In the genomic region with DNA sequence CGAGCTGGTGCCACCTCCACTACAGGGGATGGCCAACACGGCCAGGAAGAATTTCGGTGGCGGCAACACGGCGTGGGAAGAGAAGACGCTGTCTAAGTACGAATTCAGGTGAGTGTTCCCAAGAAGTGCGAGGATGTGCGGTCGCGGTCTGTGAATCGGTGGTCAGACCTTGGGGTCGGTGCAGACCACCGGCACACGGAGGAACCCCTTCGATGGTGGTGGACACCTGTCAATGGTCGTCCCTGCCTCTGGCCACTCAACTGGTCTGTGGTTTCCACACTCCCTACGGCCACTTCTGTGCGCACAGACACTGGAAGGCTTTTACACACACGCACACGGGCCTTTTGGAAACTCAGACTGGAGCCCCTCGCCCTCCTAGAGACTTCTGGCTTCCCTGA, we compare ENCODE assay signal across 8 mouse cellular contexts. TPM values are rescaled to one million over a fixed set of nuclear protein-coding genes. Genes with fewer than 3 reads are reported as not detected.
DNase-seq lines count a peak whose midpoint lies in the region; ATAC-seq and TF ChIP-seq lines count a peak whose summit lies in the region.

No protein-coding gene starts in this region.

- peak overlapping the region; percentile 82 for H3K4me3 ChIP-seq in lung, embryonic 14.5 days (ENCODE audit: low read depth, low read length)
- peak overlapping the region; percentile 78 for H3K4me3 ChIP-seq in embryonic facial prominence, embryonic 10.5 days
- H3K4me3 ChIP-seq in hindbrain, postnatal 0 days (ENCODE audit: low read length): peak overlapping the region; percentile 86
- H3K4me3 ChIP-seq in neural tube, embryonic 12.5 days: peak overlapping the region; percentile 94

- H3K27ac ChIP-seq in lung, embryonic 14.5 days (ENCODE audit: low read depth): no peak overlapping the region
- H3K27ac ChIP-seq in embryonic facial prominence, embryonic 10.5 days (replicated peaks): peak overlapping the region; percentile 85
- peak overlapping the region; percentile 69; the same call in 1 of the 2 replicates for H3K27ac ChIP-seq in hindbrain, postnatal 0 days
- no peak overlapping the region for H3K27ac ChIP-seq in neural tube, embryonic 12.5 days

- ATAC-seq in lung, embryonic 14.5 days (ENCODE audit: insufficient read depth): no peak
- ATAC-seq in hindbrain, postnatal 0 days: no peak
- ATAC-seq in neural tube, embryonic 12.5 days (ENCODE audit: low FRiP score, low read depth): no peak
- no peak for ATAC-seq in megakaryocyte-erythroid progenitor cell, adult 5-6 weeks (replicated peaks; ENCODE audit: low FRiP score, low TSS enrichment, poor library complexity, severe bottlenecking)

- peak overlapping the region; percentile 92 for H3K4me2 ChIP-seq in lung, embryonic 14.5 days
- H3K4me2 ChIP-seq in hindbrain, postnatal 0 days (ENCODE audit: low read depth, low read length): peak overlapping the region; percentile 84
- H3K4me2 ChIP-seq in neural tube, embryonic 12.5 days (replicated peaks): peak overlapping the region; percentile 94

- H3K9ac ChIP-seq in lung, embryonic 14.5 days: peak overlapping the region; percentile 85
- peak overlapping the region; percentile 72 for H3K9ac ChIP-seq in hindbrain, postnatal 0 days (replicated peaks; ENCODE audit: low read length)
- H3K9ac ChIP-seq in neural tube, embryonic 12.5 days: peak overlapping the region; percentile 79

- H3K27me3 ChIP-seq in lung, embryonic 14.5 days (ENCODE audit: insufficient read depth, low read length): no peaks in the 10 kb centered on the region
- H3K27me3 ChIP-seq in embryonic facial prominence, embryonic 10.5 days (replicated peaks; ENCODE audit: low read depth, poor library complexity, severe bottlenecking): no peaks in the 10 kb centered on the region
- no peaks in the 10 kb centered on the region for H3K27me3 ChIP-seq in hindbrain, postnatal 0 days (ENCODE audit: insufficient read depth, low read length)
- H3K27me3 ChIP-seq in neural tube, embryonic 12.5 days (replicated peaks): no peaks in the 10 kb centered on the region

- H3K9me3 ChIP-seq in lung, embryonic 14.5 days (ENCODE audit: low read depth, low read length): no peaks in the 10 kb centered on the region
- no peaks in the 10 kb centered on the region for H3K9me3 ChIP-seq in embryonic facial prominence, embryonic 10.5 days
- H3K9me3 ChIP-seq in hindbrain, postnatal 0 days (ENCODE audit: low read length): no peaks in the 10 kb centered on the region
- H3K9me3 ChIP-seq in neural tube, embryonic 12.5 days: no peaks in the 10 kb centered on the region

- no peak for DNase-seq in lung, embryonic 14.5 days
- no peak for DNase-seq in lung, postnatal 36 days
- DNase-seq in embryonic facial prominence, embryonic 10.5 days (ENCODE audit: low spot score): no peak
- DNase-seq in hindbrain, postnatal 0 days (ENCODE audit: low spot score): no peak
- DNase-seq in ovary, postnatal 36 days (ENCODE audit: low spot score): no peak
- DNase-seq in cerebellum, adult 11-12 months: no peak

- TF ChIP-seq CTCF in lung, embryonic 14.5 days (IDR thresholded peaks at IDR 0.05; ENCODE audit: low read depth): no peak
- TF ChIP-seq CTCF in hindbrain, postnatal 0 days (IDR thresholded peaks at IDR 0.05; ENCODE audit: low read depth): no peak

- peaks cover 49% of the 10 kb centered on the region for H3K36me3 ChIP-seq in lung, embryonic 14.5 days (ENCODE audit: insufficient read depth)
- H3K36me3 ChIP-seq in embryonic facial prominence, embryonic 10.5 days (replicated peaks): peaks cover 61% of the 10 kb centered on the region
- peaks cover 26% of the 10 kb centered on the region; the same call in 1 of the 2 replicates for H3K36me3 ChIP-seq in hindbrain, postnatal 0 days (ENCODE audit: insufficient read depth, low read length)
- H3K36me3 ChIP-seq in neural tube, embryonic 12.5 days: peaks cover 50% of the 10 kb centered on the region

- H3K4me1 ChIP-seq in lung, embryonic 14.5 days (ENCODE audit: insufficient read depth): 0 out of 2 replicates have a peak, but pooled peaks cover 8% of the 10 kb centered on the region
- H3K4me1 ChIP-seq in embryonic facial prominence, embryonic 10.5 days: peaks cover 19% of the 10 kb centered on the region
- peaks cover 16% of the 10 kb centered on the region for H3K4me1 ChIP-seq in hindbrain, postnatal 0 days (ENCODE audit: insufficient read depth, low read length)
- H3K4me1 ChIP-seq in neural tube, embryonic 12.5 days: peaks cover 19% of the 10 kb centered on the region

- 1% methylated on average over 23 of the region's 23 CpGs for WGBS in lung, embryonic 14.5 days
- WGBS in embryonic facial prominence, embryonic 10.5 days: 2% methylated on average over 23 of the region's 23 CpGs
- WGBS in hindbrain, postnatal 0 days: under 1% methylated on average over 23 of the region's 23 CpGs
- under 1% methylated on average over 23 of the region's 23 CpGs for WGBS in neural tube, embryonic 12.5 days

RNA-seq across cellular contexts. Expression of a gene that starts 0.5 kb away (rescaled TPM):
- 93.8 and 97.9 TPM in 2 replicates for polyA plus RNA-seq in lung, embryonic 14.5 days (2014; fragmentation: Nextera tagmentation; extraction: Ambion mirVana)
- polyA plus RNA-seq in embryonic facial prominence, embryonic 10.5 days (2016; fragmentation: Nextera tagmentation; extraction: Ambion mirVana): 92.2 and 93.9 TPM in 2 replicates
- total RNA-seq in hindbrain, postnatal 0 days (2014; rRNA removed): 15.9 and 18.9 TPM in 2 replicates
- 38.9 and 40.1 TPM in 2 replicates for polyA plus RNA-seq in hindbrain, postnatal 0 days (2015; fragmentation: Nextera tagmentation; extraction: Ambion mirVana)
- 62.8 and 65.2 TPM in 2 replicates for polyA plus RNA-seq in neural tube, embryonic 12.5 days (2016; fragmentation: Nextera tagmentation; extraction: Ambion mirVana)
- total RNA-seq in megakaryocyte-erythroid progenitor cell, adult 5-6 weeks (2014; fragmentation: Nextera tagmentation): 24.8 and 29.7 TPM in 2 replicates
- total RNA-seq in megakaryocyte-erythroid progenitor cell, adult 5-6 weeks (2017): 47.8 and 50.9 TPM in 2 replicates

RNA-seq across cellular contexts. Expression of a gene that starts 0.8 kb away (rescaled TPM):
- polyA plus RNA-seq in lung, embryonic 14.5 days (2014; fragmentation: Nextera tagmentation; extraction: Ambion mirVana): 13.3 and 15.0 TPM in 2 replicates
- polyA plus RNA-seq in embryonic facial prominence, embryonic 10.5 days (2016; fragmentation: Nextera tagmentation; extraction: Ambion mirVana): 10.9 and 12.5 TPM in 2 replicates
- 12.7 and 17.4 TPM in 2 replicates for total RNA-seq in hindbrain, postnatal 0 days (2014; rRNA removed)
- polyA plus RNA-seq in hindbrain, postnatal 0 days (2015; fragmentation: Nextera tagmentation; extraction: Ambion mirVana): 6.3 and 7.2 TPM in 2 replicates
- 7.6 and 9.9 TPM in 2 replicates for polyA plus RNA-seq in neural tube, embryonic 12.5 days (2016; fragmentation: Nextera tagmentation; extraction: Ambion mirVana)
- 2.8 and 8.3 TPM in 2 replicates for total RNA-seq in megakaryocyte-erythroid progenitor cell, adult 5-6 weeks (2014; fragmentation: Nextera tagmentation)
- total RNA-seq in megakaryocyte-erythroid progenitor cell, adult 5-6 weeks (2017): 3.3 and 5.2 TPM in 2 replicates

RNA-seq across cellular contexts. Expression of a gene that starts 42.1 kb away (rescaled TPM):
- polyA plus RNA-seq in lung, embryonic 14.5 days (2014; fragmentation: Nextera tagmentation; extraction: Ambion mirVana): 48.6 TPM in 2 replicates
- polyA plus RNA-seq in embryonic facial prominence, embryonic 10.5 days (2016; fragmentation: Nextera tagmentation; extraction: Ambion mirVana): 43.6 and 49.0 TPM in 2 replicates
- total RNA-seq in hindbrain, postnatal 0 days (2014; rRNA removed): 98.0 and 104 TPM in 2 replicates
- polyA plus RNA-seq in hindbrain, postnatal 0 days (2015; fragmentation: Nextera tagmentation; extraction: Ambion mirVana): 69.8 TPM in 2 replicates
- polyA plus RNA-seq in neural tube, embryonic 12.5 days (2016; fragmentation: Nextera tagmentation; extraction: Ambion mirVana): 52.4 and 52.9 TPM in 2 replicates
- 5.1 and 6.4 TPM in 2 replicates for total RNA-seq in megakaryocyte-erythroid progenitor cell, adult 5-6 weeks (2014; fragmentation: Nextera tagmentation)
- total RNA-seq in megakaryocyte-erythroid progenitor cell, adult 5-6 weeks (2017): 5.5 and 12.5 TPM in 2 replicates

Comparison
In these comparisons a context has a peak if more than half of its experiments do, and no peak if none do; other contexts are left out.
1. H3K27ac ChIP-seq: peak in embryonic facial prominence, embryonic 10.5 days (single experiment) and hindbrain, postnatal 0 days (single experiment); none in lung, embryonic 14.5 days (single experiment) and neural tube, embryonic 12.5 days (single experiment).
2. Peak in every context shown above with its lines, with median percentiles within 50 percentile points of each other: H3K4me2 ChIP-seq, H3K4me3 ChIP-seq and H3K9ac ChIP-seq.